Mouse (Mus musculus) testis, adult 2 months (tissue): ENCODE measurements around the gene Hoxc4.

Experiments used
- CTCF ChIP-seq: fragments of 200-500 bp; IDR thresholded peaks from 2 replicates; pipeline ENCODE4 v1.5.1; 2012; ENCODE audit warnings: low read depth, mild to moderate bottlenecking, inconsistent platforms, low read length, moderate library complexity; ENCODE audit not compliant: control insufficient read depth, insufficient read depth, insufficient replicate concordance
- POLR2A ChIP-seq: fragments of 200-500 bp; IDR thresholded peaks from 2 replicates; pipeline ENCODE4 v1.6.1; 2012; ENCODE audit warnings: low read depth, mild to moderate bottlenecking, inconsistent platforms, low read length, moderate library complexity; ENCODE audit not compliant: control insufficient read depth

- TF ChIP-seq CTCF (no peak), POLR2A (no peak)
These were observed 43.0 kb upstream of the Hoxc4 start for GRCm38 (mm10) chr15:102975688-102976111.
